Mouse (Mus musculus): ENCODE data around the gene Krit1. TPM values are rescaled to one million over a fixed set of nuclear protein-coding genes. Genes with fewer than 3 reads are reported as not detected.

The Krit1 gene
- total and polyA plus RNA-seq, 2 experiments: 4.3 to 16.0 TPM

Other genes with a start within 250 kb of the Krit1 start
- gene 1700109H08Rik, start 231.6 kb upstream of the Krit1 start, total RNA-seq (2014; rRNA removed): 1.8 TPM in 2 replicates
- 0.35 and 0.93 TPM in 2 replicates for gene 1700109H08Rik, start 231.6 kb upstream of the Krit1 start, polyA plus RNA-seq (2012; rRNA removed)
- 20.5 and 21.6 TPM in 2 replicates for gene Pex1, start 207.1 kb upstream of the Krit1 start, total RNA-seq (2014; rRNA removed)
- gene Pex1, start 207.1 kb upstream of the Krit1 start, polyA plus RNA-seq (2012; rRNA removed): 8.8 and 9.0 TPM in 2 replicates
- gene Rbm48, start 206.6 kb upstream of the Krit1 start, total RNA-seq (2014; rRNA removed): 6.5 and 7.9 TPM in 2 replicates
- 2.2 and 2.9 TPM in 2 replicates for gene Rbm48, start 206.6 kb upstream of the Krit1 start, polyA plus RNA-seq (2012; rRNA removed)
- gene Tmbim7, start 152.0 kb upstream of the Krit1 start, total RNA-seq (2014; rRNA removed): not detected in 2 replicates
- gene Tmbim7, start 152.0 kb upstream of the Krit1 start, polyA plus RNA-seq (2012; rRNA removed): not detected in 2 replicates
- gene Gatad1, start 146.0 kb upstream of the Krit1 start, total RNA-seq (2014; rRNA removed): 59.3 and 63.5 TPM in 2 replicates
- 33.5 and 41.0 TPM in 2 replicates for gene Gatad1, start 146.0 kb upstream of the Krit1 start, polyA plus RNA-seq (2012; rRNA removed)
- gene Ankib1, start 259 bp upstream of the Krit1 start, total RNA-seq (2014; rRNA removed): 15.9 and 16.0 TPM in 2 replicates
- gene Ankib1, start 259 bp upstream of the Krit1 start, polyA plus RNA-seq (2012; rRNA removed): 4.0 and 4.4 TPM in 2 replicates
- not detected in 2 replicates for gene Lrrd1, start 42.0 kb downstream of the Krit1 start, total RNA-seq (2014; rRNA removed)
- gene Lrrd1, start 42.0 kb downstream of the Krit1 start, polyA plus RNA-seq (2012; rRNA removed): 0.02 and 0.20 TPM in 2 replicates
- 2.3 and 4.9 TPM in 2 replicates for gene Mterf1a, start 90.7 kb downstream of the Krit1 start, total RNA-seq (2014; rRNA removed)
- gene Mterf1a, start 90.7 kb downstream of the Krit1 start, polyA plus RNA-seq (2012; rRNA removed): 0.51 and 0.57 TPM in 2 replicates
- gene Akap9, start 124.9 kb downstream of the Krit1 start, total RNA-seq (2014; rRNA removed): 37.7 and 45.9 TPM in 2 replicates
- 3.0 and 4.7 TPM in 2 replicates for gene Akap9, start 124.9 kb downstream of the Krit1 start, polyA plus RNA-seq (2012; rRNA removed)

Measured in liver, adult 2 months (tissue).